Mouse (Mus musculus): Measurements from ENCODE around the gene Gm49322. TPM values are rescaled to one million over a fixed set of nuclear protein-coding genes. Genes with fewer than 3 reads are reported as not detected.

Gm49322 gene
- total and polyA plus RNA-seq, 3 experiments, result 0.28 to 1.8 (median 1.1) TPM

DNA sequence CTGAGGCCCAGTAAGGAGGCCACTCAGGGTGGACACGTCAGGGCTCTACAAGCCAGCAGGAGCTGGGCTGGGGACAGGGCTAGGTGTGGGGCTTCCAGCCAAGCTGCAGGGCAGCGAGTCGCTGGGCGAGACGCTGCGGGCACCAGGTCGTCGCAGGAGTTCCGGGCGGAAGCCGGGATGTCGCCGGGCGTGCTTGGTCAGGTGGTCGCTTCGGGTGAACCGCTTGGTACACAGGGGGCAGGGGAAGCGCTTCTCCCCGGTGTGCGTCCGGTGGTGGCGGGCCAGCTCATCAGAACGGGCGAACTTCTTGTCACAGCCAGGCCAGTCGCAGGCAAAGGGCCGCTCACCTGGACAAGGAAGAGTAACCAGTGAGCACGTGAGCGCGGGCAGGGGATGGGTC lies 36.9 kb upstream of the Gm49322 start:
- Histone ChIP-seq H3K27me3 (replicated peaks) (no peaks in the 10 kb centered on the region), H3K4me1 (ENCODE audit: control insufficient read depth in 1 of 2, insufficient read depth in 2 of 2) (peaks cover 9 to 50% of the 10 kb centered on the region in 2 experiments), H3K27ac (ENCODE audit: insufficient read depth, low read depth) (peak overlapping the region; percentile 95), H3K36me3 (replicated peaks in 1 of 2; ENCODE audit: control insufficient read depth in 1 of 2, insufficient read depth in 1 of 2, low read length in 1 of 2) (peaks cover 16 to 54% of the 10 kb centered on the region in 2 experiments), H3K79me2 (replicated peaks; ENCODE audit: control insufficient read depth, extremely low read depth, insufficient read depth, poor library complexity, severe bottlenecking) (peaks cover 43% of the 10 kb centered on the region), H3K9me3 (replicated peaks; ENCODE audit: low read length) (no peaks in the 10 kb centered on the region), H3K9ac (ENCODE audit: insufficient read depth, low read depth) (peak overlapping the region; percentile 56; the same call in 1 of the 2 replicates), H3K4me3 (replicated peaks in 1 of 3; ENCODE audit: low read depth in 2 of 3, low read length in 2 of 3, poor library complexity in 1 of 3) (peak overlapping the region in 1 of 3 experiments; percentile 43), H3K4me2 (ENCODE audit: insufficient read depth, low read depth, poor library complexity, severe bottlenecking) (peak overlapping the region; percentile 89)
- peak; percentile 42 for TF ChIP-seq BHLHE40 (IDR thresholded peaks at IDR 0.05; ENCODE audit: low read depth, low read length)
- TF ChIP-seq KAT2A (IDR thresholded peaks at IDR 0.05; ENCODE audit: insufficient replicate concordance, low read length), result no peak
- no peak for DNase-seq (ENCODE audit: extremely low read depth)
- dilution Hi-C loops (cut with MboI; ENCODE audit: extremely low pct_ligation_motif_present, extremely low pct_unique_long_range_greater_than_20kb, low sequenced_read_pairs) (no loop called here), in situ Hi-C loops (cut with MboI; ENCODE audit: low pct_ligation_motif_present, low pct_unique_long_range_greater_than_20kb, low sequenced_read_pairs) (no loop called here)

DNA sequence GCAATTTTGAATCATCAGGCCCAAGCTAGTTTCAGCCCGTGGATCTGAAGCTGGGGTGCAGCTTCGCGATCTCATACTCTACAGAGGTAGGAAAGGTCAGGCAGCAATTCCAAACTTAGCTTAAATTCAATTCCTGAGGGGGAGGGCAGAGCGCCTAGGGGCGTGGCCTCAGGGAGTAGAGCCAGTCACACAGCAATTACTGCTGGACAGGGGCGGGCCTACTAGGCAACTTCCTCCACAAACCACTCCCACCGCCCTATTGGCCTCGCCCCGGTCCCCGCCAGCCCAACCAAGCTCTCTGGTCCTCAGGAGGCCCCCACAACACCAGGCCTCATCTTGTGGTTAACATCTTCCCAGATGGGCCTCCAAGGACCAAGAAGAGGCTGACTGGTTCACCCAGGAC lies 36.2 kb upstream of the Gm49322 start:
- in situ Hi-C loops (cut with MboI; ENCODE audit: low pct_ligation_motif_present, low pct_unique_long_range_greater_than_20kb, low sequenced_read_pairs), result no loop called here
- peak; percentile 92 for DNase-seq (ENCODE audit: extremely low read depth)
- H3K4me2 ChIP-seq (ENCODE audit: insufficient read depth, low read depth, poor library complexity, severe bottlenecking), result peak overlapping the region; percentile 89
- dilution Hi-C loops (cut with MboI; ENCODE audit: extremely low pct_ligation_motif_present, extremely low pct_unique_long_range_greater_than_20kb, low sequenced_read_pairs), result no loop called here
- TF ChIP-seq ETS1 (conservative IDR thresholded peaks at IDR 0.05; ENCODE audit: low read depth, low read length), result no peak
- TF ChIP-seq POLR2A (IDR thresholded peaks at IDR 0.05; ENCODE audit: low read depth, low read length), result peak; percentile 74
- TF ChIP-seq NRF1 (IDR thresholded peaks at IDR 0.05; ENCODE audit: low read depth, low read length), result 0 out of 2 replicates have a peak, but pooled peaks have one; percentile 41
- TF ChIP-seq NELFE (IDR thresholded peaks at IDR 0.05; ENCODE audit: low read depth, low read length), result peak; percentile 55; the same call in 1 of the 2 replicates
- TF ChIP-seq ELF1 (IDR thresholded peaks at IDR 0.05; ENCODE audit: low read depth, low read length), result 0 out of 2 replicates have a peak, but pooled peaks have one; percentile 36
- no peak for TF ChIP-seq ZNF384 (IDR thresholded peaks at IDR 0.05; ENCODE audit: low read depth, low read length)
- TF ChIP-seq UBTF (IDR thresholded peaks at IDR 0.05; ENCODE audit: low read depth, low read length), result no peak
- no peak for TF ChIP-seq JUN (IDR thresholded peaks at IDR 0.05; ENCODE audit: insufficient read depth, low read depth, low read length)
- TF ChIP-seq RCOR1 (conservative IDR thresholded peaks at IDR 0.05; ENCODE audit: low read depth, low read length), result no peak
- no peak for TF ChIP-seq MYC (IDR thresholded peaks at IDR 0.05; ENCODE audit: low read depth, low read length)
- TF ChIP-seq TBP (conservative IDR thresholded peaks at IDR 0.05; ENCODE audit: low read depth, low read length), result peak; percentile 67; the same call in 1 of the 2 replicates
- TF ChIP-seq ZKSCAN1 (IDR thresholded peaks at IDR 0.05; ENCODE audit: borderline replicate concordance, low read depth, low read length), result no peak
- TF ChIP-seq TCF12 (IDR thresholded peaks at IDR 0.05; ENCODE audit: low read depth, low read length), result peak; percentile 32; the same call in 1 of the 2 replicates
- no peak for TF ChIP-seq USF2 (conservative IDR thresholded peaks at IDR 0.05; ENCODE audit: low read depth, low read length)
- TF ChIP-seq CTCF (conservative IDR thresholded peaks at IDR 0.05 in 1 of 2, IDR thresholded peaks at IDR 0.05 in 1 of 2; ENCODE audit: low read depth in 2 of 2, low read length in 2 of 2), result no peak
- peak; percentile 15; the same call in 1 of the 2 replicates for TF ChIP-seq MEF2A (IDR thresholded peaks at IDR 0.05; ENCODE audit: borderline replicate concordance, low read depth, low read length)
- peak overlapping the region; percentile 49 to 75 (median 60) for H3K4me3 ChIP-seq (replicated peaks in 1 of 3; ENCODE audit: low read depth in 2 of 3, low read length in 2 of 3, poor library complexity in 1 of 3)
- peaks cover 13 to 57% of the 10 kb centered on the region in 2 experiments for H3K4me1 ChIP-seq (ENCODE audit: control insufficient read depth in 1 of 2, insufficient read depth in 2 of 2)
- peaks cover 16 to 52% of the 10 kb centered on the region in 2 experiments for H3K36me3 ChIP-seq (replicated peaks in 1 of 2; ENCODE audit: control insufficient read depth in 1 of 2, insufficient read depth in 1 of 2, low read length in 1 of 2)
- H3K9ac ChIP-seq (ENCODE audit: insufficient read depth, low read depth), result peak overlapping the region; percentile 94
- no peaks in the 10 kb centered on the region for H3K27me3 ChIP-seq (replicated peaks)
- peaks cover 51% of the 10 kb centered on the region for H3K79me2 ChIP-seq (replicated peaks; ENCODE audit: control insufficient read depth, extremely low read depth, insufficient read depth, poor library complexity, severe bottlenecking)
- H3K9me3 ChIP-seq (replicated peaks; ENCODE audit: low read length), result no peaks in the 10 kb centered on the region
- peak overlapping the region; percentile 95 for H3K27ac ChIP-seq (ENCODE audit: insufficient read depth, low read depth)

All from CH12.LX (cell line).